Mouse (Mus musculus) embryonic fibroblast, embryonic 13.5 days (primary cell): ENCODE measurements around the gene Mllt3.

Experiments used
- CTCF ChIP-seq: IDR thresholded peaks from 2 replicates; pipeline ENCODE4 v1.5.1; 2011; ENCODE audit warnings: mild to moderate bottlenecking, control low read depth, low read length, moderate library complexity, borderline replicate concordance; ENCODE audit not compliant: insufficient read depth
- POLR2A ChIP-seq: IDR thresholded peaks from 2 replicates; pipeline ENCODE4 v1.6.1; 2011; ENCODE audit warnings: low read depth, mild to moderate bottlenecking, control low read depth, low read length, moderate library complexity

GRCm38 (mm10) chr4:87881995-87882394 is 151.2 kb downstream of the Mllt3 start:
- no peak for TF ChIP-seq POLR2A
- TF ChIP-seq CTCF = no peak
